Mouse (Mus musculus): ENCODE measurements around the gene Zfp148. TPM values are rescaled to one million over a fixed set of nuclear protein-coding genes. Genes with fewer than 3 reads are reported as not detected.
"Not testable (repeated sequence)": the region's sequence is repeated elsewhere in the genome, so short reads cannot be mapped to it uniquely, and the experiment has no call there.

Zfp148 gene
- polyA plus RNA-seq, 1 experiment from 2014 or later, result 45.4 TPM

GRCm38 (mm10) chr16:33482309-33482708 is 101.7 kb downstream of the Zfp148 start:
- Histone ChIP-seq H3K36me3 (ENCODE audit: control insufficient read depth, insufficient read depth, low read length) (peaks cover 2% of the 10 kb centered on the region; the same call in 1 of the 2 replicates), H3K4me2 (ENCODE audit: low read depth) (no peak overlapping the region), H3K4me3 (ENCODE audit: low read depth, low read length) (no peak overlapping the region), H3K4me1 (ENCODE audit: control insufficient read depth, insufficient read depth, low read length) (no peaks in the 10 kb centered on the region), H3K9me3 (ENCODE audit: control insufficient read depth, low read length) (no peaks in the 10 kb centered on the region), H3K27me3 (ENCODE audit: control insufficient read depth, insufficient read depth, low read length) (no peaks in the 10 kb centered on the region), H3K9ac (ENCODE audit: low read length) (no peak overlapping the region), H3K27ac (ENCODE audit: low read depth, low read length) (no peak overlapping the region)
- WGBS, result 92% methylated on average over 3 of the region's 3 CpGs
- ATAC-seq (ENCODE audit: insufficient read depth, low FRiP score, low TSS enrichment) (no peak), DNase-seq (ENCODE audit: low spot score) (no peak)

- WGBS, result 92% methylated on average over 4 of the region's 4 CpGs
- H3K4me3 ChIP-seq (ENCODE audit: low read depth, low read length), result no peak overlapping the region
- ATAC-seq (ENCODE audit: insufficient read depth, low FRiP score, low TSS enrichment) (no peak), DNase-seq (ENCODE audit: low spot score) (no peak)
- no peak overlapping the region for H3K4me2 ChIP-seq (ENCODE audit: low read depth)
- H3K9ac ChIP-seq (ENCODE audit: low read length), result no peak overlapping the region
- no peaks in the 10 kb centered on the region for H3K4me1 ChIP-seq (ENCODE audit: control insufficient read depth, insufficient read depth, low read length)
- no peak overlapping the region for H3K27ac ChIP-seq (ENCODE audit: low read depth, low read length)
- H3K9me3 ChIP-seq (ENCODE audit: control insufficient read depth, low read length), result no peaks in the 10 kb centered on the region
- H3K36me3 ChIP-seq (ENCODE audit: control insufficient read depth, insufficient read depth, low read length), result peaks cover 7% of the 10 kb centered on the region
- no peaks in the 10 kb centered on the region for H3K27me3 ChIP-seq (ENCODE audit: control insufficient read depth, insufficient read depth, low read length)
Measured at GRCm38 (mm10) chr16:33487709-33488108, 107.1 kb downstream of the Zfp148 start.

GRCm38 (mm10) chr16:33494374-33494773 is 113.7 kb downstream of the Zfp148 start:
- Histone ChIP-seq H3K4me2 (ENCODE audit: low read depth) (no peak overlapping the region), H3K9me3 (ENCODE audit: control insufficient read depth, low read length) (no peaks in the 10 kb centered on the region), H3K9ac (ENCODE audit: low read length) (no peak overlapping the region)

GRCm38 (mm10) chr16:33508082-33508481 is 127.4 kb downstream of the Zfp148 start:
- no peak overlapping the region for H3K27ac ChIP-seq (ENCODE audit: low read depth, low read length)
- H3K27me3 ChIP-seq (ENCODE audit: control insufficient read depth, insufficient read depth, low read length), result no peaks in the 10 kb centered on the region
- H3K4me2 ChIP-seq (ENCODE audit: low read depth), result no peak overlapping the region
- 92% methylated on average over 4 of the region's 4 CpGs for WGBS
- H3K9ac ChIP-seq (ENCODE audit: low read length), result no peak overlapping the region
- no peak for DNase-seq (ENCODE audit: low spot score)
- H3K4me3 ChIP-seq (ENCODE audit: low read depth, low read length), result no peak overlapping the region
- H3K4me1 ChIP-seq (ENCODE audit: control insufficient read depth, insufficient read depth, low read length), result no peaks in the 10 kb centered on the region
- no peaks in the 10 kb centered on the region for H3K9me3 ChIP-seq (ENCODE audit: control insufficient read depth, low read length)
- no peaks in the 10 kb centered on the region for H3K36me3 ChIP-seq (ENCODE audit: control insufficient read depth, insufficient read depth, low read length)
- no peak for ATAC-seq (ENCODE audit: insufficient read depth, low FRiP score, low TSS enrichment)

More at GRCm38 (mm10) chr16:33494374-33494773, 113.7 kb downstream of the Zfp148 start:
- H3K4me3 ChIP-seq (ENCODE audit: low read depth, low read length), result no peak overlapping the region
- peaks cover 11% of the 10 kb centered on the region for H3K36me3 ChIP-seq (ENCODE audit: control insufficient read depth, insufficient read depth, low read length)
- 92% methylated on average over 4 of the region's 4 CpGs for WGBS
- no peak for DNase-seq (ENCODE audit: low spot score)
- no peaks in the 10 kb centered on the region for H3K27me3 ChIP-seq (ENCODE audit: control insufficient read depth, insufficient read depth, low read length)
- no peak overlapping the region for H3K27ac ChIP-seq (ENCODE audit: low read depth, low read length)
- H3K4me1 ChIP-seq (ENCODE audit: control insufficient read depth, insufficient read depth, low read length), result no peaks in the 10 kb centered on the region
- no peak for ATAC-seq (ENCODE audit: insufficient read depth, low FRiP score, low TSS enrichment)

- WGBS, result 82% methylated on average over 2 of the region's 2 CpGs
- DNase-seq (ENCODE audit: low spot score); H3K9me3 ChIP-seq (ENCODE audit: control insufficient read depth, low read length); H3K27ac ChIP-seq (ENCODE audit: low read depth, low read length); H3K4me1 ChIP-seq (ENCODE audit: control insufficient read depth, insufficient read depth, low read length); ATAC-seq (ENCODE audit: insufficient read depth, low FRiP score, low TSS enrichment); H3K36me3 ChIP-seq (ENCODE audit: control insufficient read depth, insufficient read depth, low read length); H3K27me3 ChIP-seq (ENCODE audit: control insufficient read depth, insufficient read depth, low read length); H3K4me2 ChIP-seq (ENCODE audit: low read depth); H3K4me3 ChIP-seq (ENCODE audit: low read depth, low read length); H3K9ac ChIP-seq (ENCODE audit: low read length): not testable (repeated sequence)
Measured at GRCm38 (mm10) chr16:33509231-33509630, 128.6 kb downstream of the Zfp148 start.

- H3K36me3 ChIP-seq (ENCODE audit: control insufficient read depth, insufficient read depth, low read length); ATAC-seq (ENCODE audit: insufficient read depth, low FRiP score, low TSS enrichment); H3K4me1 ChIP-seq (ENCODE audit: control insufficient read depth, insufficient read depth, low read length); H3K27me3 ChIP-seq (ENCODE audit: control insufficient read depth, insufficient read depth, low read length); H3K27ac ChIP-seq (ENCODE audit: low read depth, low read length); H3K4me3 ChIP-seq (ENCODE audit: low read depth, low read length); H3K9me3 ChIP-seq (ENCODE audit: control insufficient read depth, low read length); H3K9ac ChIP-seq (ENCODE audit: low read length); H3K4me2 ChIP-seq (ENCODE audit: low read depth); DNase-seq (ENCODE audit: low spot score): not testable (repeated sequence)
- 94% methylated on average over 4 of the region's 4 CpGs for WGBS
Measured at GRCm38 (mm10) chr16:33510856-33511255, 130.2 kb downstream of the Zfp148 start.

GRCm38 (mm10) chr16:33512555-33512954 is 131.9 kb downstream of the Zfp148 start:
- Histone ChIP-seq H3K9ac (ENCODE audit: low read length) (no peak overlapping the region), H3K4me1 (ENCODE audit: control insufficient read depth, insufficient read depth, low read length) (0 out of 2 replicates have a peak, but pooled peaks cover 10% of the 10 kb centered on the region), H3K4me3 (ENCODE audit: low read depth, low read length) (no peak overlapping the region), H3K27me3 (ENCODE audit: control insufficient read depth, insufficient read depth, low read length) (no peaks in the 10 kb centered on the region), H3K9me3 (ENCODE audit: control insufficient read depth, low read length) (no peaks in the 10 kb centered on the region), H3K36me3 (ENCODE audit: control insufficient read depth, insufficient read depth, low read length) (no peaks in the 10 kb centered on the region), H3K4me2 (ENCODE audit: low read depth) (no peak overlapping the region), H3K27ac (ENCODE audit: low read depth, low read length) (no peak overlapping the region)
- ATAC-seq (ENCODE audit: insufficient read depth, low FRiP score, low TSS enrichment), result no peak
- DNase-seq (ENCODE audit: low spot score), result no peak
- 87% methylated on average over 6 of the region's 6 CpGs for WGBS

- no peaks in the 10 kb centered on the region for H3K27me3 ChIP-seq (ENCODE audit: control insufficient read depth, insufficient read depth, low read length)
- no peak within 1 kb of the TSS for H3K27ac ChIP-seq (ENCODE audit: low read depth, low read length)
- ATAC-seq (ENCODE audit: insufficient read depth, low FRiP score, low TSS enrichment) (0 out of 2 replicates have a peak, but pooled peaks have one; percentile 27), DNase-seq (ENCODE audit: low spot score) (no peak)
- H3K4me1 ChIP-seq (ENCODE audit: control insufficient read depth, insufficient read depth, low read length), result 0 out of 2 replicates have a peak, but pooled peaks cover 12% of the 10 kb centered on the region
- H3K9ac ChIP-seq (ENCODE audit: low read length), result peak within 1 kb of the TSS; percentile 47
- H3K9me3 ChIP-seq (ENCODE audit: control insufficient read depth, low read length), result no peaks in the 10 kb centered on the region
- no peaks in the 10 kb centered on the region for H3K36me3 ChIP-seq (ENCODE audit: control insufficient read depth, insufficient read depth, low read length)
- H3K4me2 ChIP-seq (ENCODE audit: low read depth), result peak within 1 kb of the TSS; percentile 42
- peak within 1 kb of the TSS; percentile 20 for H3K4me3 ChIP-seq (ENCODE audit: low read depth, low read length)
- 4% methylated on average over 26 of the region's 27 CpGs for WGBS
Measured at GRCm38 (mm10) chr16:33516807-33517565, 136.3 kb downstream of the Zfp148 start, which contains the start of gene Slc12a8. TSS of gene Slc12a8 (plus strand) at chr16:33517328.

- ATAC-seq (ENCODE audit: insufficient read depth, low FRiP score, low TSS enrichment) (no peak), DNase-seq (ENCODE audit: low spot score) (peak; percentile 20)
- H3K4me1 ChIP-seq (ENCODE audit: control insufficient read depth, insufficient read depth, low read length), result 0 out of 2 replicates have a peak, but pooled peaks cover 12% of the 10 kb centered on the region
- no peaks in the 10 kb centered on the region for H3K36me3 ChIP-seq (ENCODE audit: control insufficient read depth, insufficient read depth, low read length)
- peak overlapping the region; percentile 47 for H3K9ac ChIP-seq (ENCODE audit: low read length)
- H3K27me3 ChIP-seq (ENCODE audit: control insufficient read depth, insufficient read depth, low read length), result no peaks in the 10 kb centered on the region
- peak overlapping the region; percentile 42 for H3K4me2 ChIP-seq (ENCODE audit: low read depth)
- no peak overlapping the region for H3K27ac ChIP-seq (ENCODE audit: low read depth, low read length)
- no peaks in the 10 kb centered on the region for H3K9me3 ChIP-seq (ENCODE audit: control insufficient read depth, low read length)
- WGBS, result 33% methylated on average over 4 of the region's 4 CpGs
- no peak overlapping the region; the same call in 1 of the 2 replicates for H3K4me3 ChIP-seq (ENCODE audit: low read depth, low read length)
Measured at GRCm38 (mm10) chr16:33517627-33518026, 137.0 kb downstream of the Zfp148 start.
